Mouse (Mus musculus): ENCODE data around the gene Pgpep1. TPM values are rescaled to one million over a fixed set of nuclear protein-coding genes. Genes with fewer than 3 reads are reported as not detected.

Gene Pgpep1
- polyA plus RNA-seq (2021; fragmentation: Nextera tagmentation), result 16.0 and 19.4 TPM in 2 replicates
- long read RNA-seq, experiment 1, full-length matches to known transcripts, result 17 of 33 reads
- long read RNA-seq, experiment 1, partial matches to known transcripts, result 0 of 33 reads
- long read RNA-seq, experiment 1, other reads (novel, unspliced or antisense), result 16 of 33 reads
- long read RNA-seq, experiment 2, full-length matches to known transcripts, result 47 of 59 reads
- long read RNA-seq, experiment 2, partial matches to known transcripts, result 0 of 59 reads
- long read RNA-seq, experiment 2, other reads (novel, unspliced or antisense), result 12 of 59 reads

GRCm38 (mm10) chr8:70660273-70660725 lies at the start of gene Pgpep1:
TSS of gene Pgpep1 (minus strand) at chr8:70660388.

GRCm38 (mm10) chr8:70703287-70703686 lies 43.1 kb upstream of the Pgpep1 start, which contains the start of gene Iqcn:
TSS of gene Iqcn (plus strand) at chr8:70703457.

GRCm38 (mm10) chr8:70698310-70699109 lies 38.3 kb upstream of the Pgpep1 start, which contains the start of gene Jund:
TSS of gene Jund (plus strand) at chr8:70698949.

GRCm38 (mm10) chr8:70673079-70673856 lies 13.1 kb upstream of the Pgpep1 start, which contains the start of gene Lsm4:
TSS of gene Lsm4 (plus strand) at chr8:70673248.

GRCm38 (mm10) chr8:70632346-70632892 lies 27.8 kb downstream of the Pgpep1 start, which contains the start of gene Gdf15:
TSS of gene Gdf15 (minus strand) at chr8:70632456.

GRCm38 (mm10) chr8:70615894-70616293 lies 44.3 kb downstream of the Pgpep1 start, which contains the start of gene Lrrc25:
TSS of gene Lrrc25 (plus strand) at chr8:70616155.

GRCm38 (mm10) chr8:70608749-70609367 lies 51.3 kb downstream of the Pgpep1 start, which contains the start of gene Ssbp4:
TSS of gene Ssbp4 (minus strand) at chr8:70608872.

Other genes starting within 250 kb of the Pgpep1 start
- 113 and 155 TPM in 2 replicates for gene Crtc1, start 220.8 kb downstream of the Pgpep1 start, polyA plus RNA-seq (2021; fragmentation: Nextera tagmentation)
- gene Klhl26, start 183.4 kb downstream of the Pgpep1 start, polyA plus RNA-seq (2021; fragmentation: Nextera tagmentation), result 38.9 and 40.2 TPM in 2 replicates
- 591 and 736 TPM in 2 replicates for gene Tmem59l, start 173.0 kb downstream of the Pgpep1 start, polyA plus RNA-seq (2021; fragmentation: Nextera tagmentation)
- 9.9 and 12.1 TPM in 2 replicates for gene Crlf1, start 167.2 kb downstream of the Pgpep1 start, polyA plus RNA-seq (2021; fragmentation: Nextera tagmentation)
- 265 and 282 TPM in 2 replicates for gene Rex1bd, start 153.6 kb downstream of the Pgpep1 start, polyA plus RNA-seq (2021; fragmentation: Nextera tagmentation)
- 5,013 and 5,525 TPM in 2 replicates for gene Uba52, start 149.6 kb downstream of the Pgpep1 start, polyA plus RNA-seq (2021; fragmentation: Nextera tagmentation)
- gene Fkbp8, start 132.7 kb downstream of the Pgpep1 start, polyA plus RNA-seq (2021; fragmentation: Nextera tagmentation), result 325 and 337 TPM in 2 replicates
- gene Kxd1, start 132.4 kb downstream of the Pgpep1 start, polyA plus RNA-seq (2021; fragmentation: Nextera tagmentation), result 62.6 and 69.8 TPM in 2 replicates
- 5.2 and 5.7 TPM in 2 replicates for gene Ell, start 120.9 kb downstream of the Pgpep1 start, polyA plus RNA-seq (2021; fragmentation: Nextera tagmentation)
- 35.8 and 42.8 TPM in 2 replicates for gene Isyna1, start 66.0 kb downstream of the Pgpep1 start, polyA plus RNA-seq (2021; fragmentation: Nextera tagmentation)
- gene Ssbp4, start 51.5 kb downstream of the Pgpep1 start, polyA plus RNA-seq (2021; fragmentation: Nextera tagmentation), result 134 and 161 TPM in 2 replicates
- 0.85 and 1.1 TPM in 2 replicates for gene Lrrc25, start 44.2 kb downstream of the Pgpep1 start, polyA plus RNA-seq (2021; fragmentation: Nextera tagmentation)
- 0.84 TPM in 1 of 2 replicates, not detected in the other for gene Gdf15, start 27.9 kb downstream of the Pgpep1 start, polyA plus RNA-seq (2021; fragmentation: Nextera tagmentation)
- gene Lsm4, start 12.9 kb upstream of the Pgpep1 start, polyA plus RNA-seq (2021; fragmentation: Nextera tagmentation), result 247 and 266 TPM in 2 replicates
- 6.2 and 8.7 TPM in 2 replicates for gene Jund, start 38.6 kb upstream of the Pgpep1 start, polyA plus RNA-seq (2021; fragmentation: Nextera tagmentation)
- gene Iqcn, start 43.1 kb upstream of the Pgpep1 start, polyA plus RNA-seq (2021; fragmentation: Nextera tagmentation), result 0.05 TPM in 1 of 2 replicates, not detected in the other
- not detected in 2 replicates for gene Gm3336, start 58.2 kb upstream of the Pgpep1 start, polyA plus RNA-seq (2021; fragmentation: Nextera tagmentation)
- 0.05 and 0.30 TPM in 2 replicates for gene Pde4c, start 63.3 kb upstream of the Pgpep1 start, polyA plus RNA-seq (2021; fragmentation: Nextera tagmentation)
- gene Rab3a, start 94.3 kb upstream of the Pgpep1 start, polyA plus RNA-seq (2021; fragmentation: Nextera tagmentation), result 868 and 977 TPM in 2 replicates
- gene Mpv17l2, start 100.6 kb upstream of the Pgpep1 start, polyA plus RNA-seq (2021; fragmentation: Nextera tagmentation), result 115 and 124 TPM in 2 replicates
- 97.6 and 107 TPM in 2 replicates for gene Pik3r2, start 116.3 kb upstream of the Pgpep1 start, polyA plus RNA-seq (2021; fragmentation: Nextera tagmentation)
- gene Mast3, start 144.7 kb upstream of the Pgpep1 start, polyA plus RNA-seq (2021; fragmentation: Nextera tagmentation), result 109 and 146 TPM in 2 replicates
- 0.10 and 0.21 TPM in 2 replicates for gene Il12rb1, start 148.1 kb upstream of the Pgpep1 start, polyA plus RNA-seq (2021; fragmentation: Nextera tagmentation)
- gene Arrdc2, start 179.3 kb upstream of the Pgpep1 start, polyA plus RNA-seq (2021; fragmentation: Nextera tagmentation), result 8.8 and 12.2 TPM in 2 replicates
- gene Kcnn1, start 202.9 kb upstream of the Pgpep1 start, polyA plus RNA-seq (2021; fragmentation: Nextera tagmentation), result 8.6 and 9.3 TPM in 2 replicates
- 128 and 139 TPM in 2 replicates for gene Ccdc124, start 213.5 kb upstream of the Pgpep1 start, polyA plus RNA-seq (2021; fragmentation: Nextera tagmentation)
- gene Slc5a5, start 232.4 kb upstream of the Pgpep1 start, polyA plus RNA-seq (2021; fragmentation: Nextera tagmentation), result 18.6 and 19.7 TPM in 2 replicates
- 2,904 and 3,318 TPM in 2 replicates for gene Rpl18a, start 237.0 kb upstream of the Pgpep1 start, polyA plus RNA-seq (2021; fragmentation: Nextera tagmentation)
- 29.0 and 30.2 TPM in 2 replicates for gene Map1s, start 245.5 kb upstream of the Pgpep1 start, polyA plus RNA-seq (2021; fragmentation: Nextera tagmentation)